Mouse (Mus musculus) kidney, adult 8-10 months (tissue): Measurements from ENCODE around the gene Gmnn.

ENCODE experiments used
- DNase-seq, 2 experiments: peaks; one replicate each; pipeline ENCODE4 v3.0.0; 2022

Gmnn gene

DNA sequence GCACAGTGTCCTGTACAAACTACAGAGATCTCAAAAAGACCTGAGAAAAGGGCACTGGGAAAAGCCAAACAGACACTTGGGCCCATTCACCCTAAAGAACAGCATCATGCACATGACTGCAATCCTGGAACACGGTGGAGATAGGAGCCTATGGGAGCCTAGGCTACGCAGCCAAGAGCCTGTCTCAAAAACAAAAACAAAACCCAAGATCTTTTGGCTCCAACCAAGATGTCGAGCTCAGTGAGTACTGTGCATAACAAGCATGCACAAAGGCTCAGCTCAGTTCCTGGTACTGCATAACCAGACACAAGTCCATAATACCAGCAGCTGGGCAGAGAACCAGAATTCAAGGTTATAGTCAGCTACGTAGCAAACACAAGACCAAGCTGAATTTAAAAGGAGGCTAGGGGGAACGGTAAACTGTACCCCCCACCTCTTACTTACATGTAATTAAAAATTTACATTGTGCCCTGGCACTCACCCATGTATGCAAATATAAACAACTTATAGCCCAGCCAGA is 1.3 kb downstream of the Gmnn start:
- peak in 1 of 2 experiments; percentile 19 for DNase-seq

DNA sequence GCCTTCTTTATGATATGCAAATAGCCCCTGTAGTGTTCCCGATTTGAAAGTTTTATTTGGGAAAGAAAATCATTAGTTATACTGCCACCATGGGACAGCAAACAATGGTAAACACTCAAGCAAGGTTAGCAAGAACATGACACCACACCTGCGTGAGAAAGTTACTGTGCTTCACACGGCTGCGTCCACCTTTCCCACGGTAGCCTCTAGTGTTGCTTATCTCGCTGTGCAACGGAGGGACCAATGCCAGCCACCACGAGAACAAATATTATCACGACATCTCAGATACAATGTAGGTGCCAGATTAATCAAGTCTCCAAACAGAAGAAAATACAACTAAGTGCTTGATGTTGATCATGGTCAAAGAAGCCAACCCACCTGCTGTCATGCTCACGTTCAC is 2.3 kb downstream of the Gmnn start:
- DNase-seq, result no peak

DNA sequence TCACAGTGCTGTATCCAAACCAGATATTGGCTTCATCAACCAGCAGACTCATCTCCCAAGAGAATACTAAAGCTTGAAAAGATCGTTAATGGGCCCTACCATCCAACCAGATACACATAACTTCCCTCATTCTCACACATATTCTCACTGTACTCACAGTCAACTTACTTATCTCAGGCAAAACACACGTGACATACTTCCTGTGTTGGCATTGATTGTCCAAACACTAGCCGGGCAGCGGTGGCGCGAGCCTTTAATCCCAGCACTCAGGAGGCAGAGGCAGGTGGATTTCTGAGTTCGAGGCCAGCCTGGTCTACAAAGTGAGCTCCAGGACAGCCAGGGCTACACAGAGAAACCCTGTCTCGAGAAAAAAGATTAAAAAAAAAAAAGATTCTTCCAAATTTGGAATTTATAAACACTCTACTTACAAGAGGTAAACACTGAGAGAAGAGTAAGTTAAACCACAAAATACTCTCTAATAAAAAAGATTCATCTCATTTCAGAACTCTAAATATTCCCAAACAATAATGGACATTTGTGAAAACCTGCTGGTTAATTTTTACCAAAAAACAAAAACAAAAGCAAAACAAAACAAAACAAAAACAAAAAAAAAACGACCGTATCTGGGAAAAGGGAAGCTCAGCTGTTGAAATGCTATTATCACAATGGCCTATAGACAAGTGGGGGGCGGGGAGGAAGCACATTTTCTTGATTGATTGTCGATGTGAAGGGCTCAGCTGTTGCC is 3.7 kb downstream of the Gmnn start:
- DNase-seq, result no peak

DNA sequence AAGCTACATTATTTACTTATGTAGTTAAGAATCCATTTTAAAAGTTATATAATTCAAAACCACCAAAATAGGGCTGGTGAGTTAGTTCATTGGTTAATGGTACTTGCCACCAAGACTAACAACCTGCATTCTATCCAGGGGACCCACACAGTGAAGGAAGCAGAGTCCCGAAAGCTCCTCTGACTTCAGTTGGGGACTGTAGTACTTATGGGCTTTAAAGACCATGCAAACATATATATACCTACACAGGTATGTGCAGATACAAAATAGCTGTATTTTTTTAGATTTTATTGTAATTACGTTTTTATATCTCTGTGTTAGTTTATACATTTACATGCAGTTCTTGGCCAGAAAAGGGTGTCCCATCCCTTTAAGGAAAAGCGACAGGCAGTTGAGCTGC is 5.0 kb downstream of the Gmnn start:
- no peak for DNase-seq

DNA sequence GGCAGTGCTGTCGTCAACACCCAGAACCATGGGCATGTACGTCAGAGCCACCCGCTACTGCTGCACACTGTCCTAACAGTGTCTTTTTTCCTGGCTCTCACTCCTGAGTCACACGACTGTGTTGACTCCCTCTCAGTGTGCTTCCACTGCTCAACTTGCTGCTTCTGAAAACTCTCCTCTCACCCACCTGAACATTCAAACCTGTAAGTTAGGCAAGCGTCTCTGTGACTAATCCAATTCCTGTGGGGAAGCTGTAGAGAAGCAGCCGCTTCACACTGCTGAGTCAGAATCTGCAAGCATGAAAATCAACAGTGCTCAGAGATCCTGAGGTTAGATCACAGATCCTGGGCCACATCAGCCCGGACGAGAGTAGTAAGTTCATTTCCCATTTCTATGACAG is 10.3 kb downstream of the Gmnn start:
- DNase-seq, result no peak

DNA sequence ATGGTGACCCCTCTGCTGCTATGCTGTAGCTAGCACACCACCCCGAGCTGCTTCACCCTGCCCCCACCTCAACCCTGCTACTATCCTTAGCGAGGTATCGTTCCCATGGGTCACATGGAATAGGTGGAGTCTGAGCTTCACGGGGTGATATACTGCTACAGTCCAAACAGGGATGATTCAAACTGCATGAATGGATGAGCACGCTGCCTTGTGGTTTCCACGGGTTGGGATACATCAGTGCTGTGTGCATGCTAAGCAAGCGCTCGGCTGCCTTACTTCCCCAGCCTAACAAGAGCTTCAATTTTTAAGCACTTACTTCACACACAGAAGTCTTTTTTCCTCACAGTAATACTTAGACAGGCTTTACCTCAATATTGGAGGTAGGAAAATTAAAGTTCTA is 10.9 kb downstream of the Gmnn start:
- no peak for DNase-seq

DNA sequence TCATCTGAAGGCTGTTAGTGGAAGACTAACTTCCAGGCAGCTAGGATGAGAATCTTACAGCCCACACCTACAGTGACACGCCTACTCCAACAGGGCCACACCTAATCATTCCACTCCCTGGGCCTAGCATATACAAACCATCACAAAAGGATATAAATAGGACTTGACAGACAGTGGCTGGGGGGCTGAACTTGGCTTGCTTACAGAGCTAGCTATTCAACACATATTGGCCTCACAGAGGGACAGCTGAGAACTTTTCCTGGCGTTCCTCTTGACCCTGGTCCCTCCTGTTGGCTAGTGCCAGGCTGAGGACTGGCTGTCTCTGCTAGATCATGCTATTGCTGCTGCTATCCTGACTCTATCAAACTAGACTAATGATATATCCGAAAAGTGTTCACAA is 13.9 kb downstream of the Gmnn start:
- DNase-seq, result no peak

DNA sequence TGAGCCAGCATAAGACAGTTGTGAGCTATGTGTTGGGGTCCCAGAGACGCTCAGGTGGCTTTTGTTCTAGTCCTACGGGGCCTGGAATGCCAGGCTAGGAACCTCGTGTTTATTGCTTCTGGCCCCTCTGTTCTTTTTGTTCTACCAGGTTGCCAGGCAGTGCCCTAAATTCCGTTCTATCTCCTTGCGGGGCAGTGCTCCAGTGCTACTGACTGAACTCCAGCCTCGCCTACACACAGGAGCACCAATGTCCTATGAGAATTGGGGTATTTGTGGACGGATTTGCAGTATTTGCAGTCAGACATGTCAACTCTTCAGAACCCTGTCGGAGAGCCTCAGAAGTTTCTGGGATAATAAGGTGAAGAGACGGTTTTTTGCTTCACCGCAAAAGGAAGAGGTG is 20.7 kb downstream of the Gmnn start, which contains the start of gene Armh2:
Gene Armh2 (plus strand): TSS at position 205 of the 400 bp plus-strand sequence.
- no peak for DNase-seq

DNA sequence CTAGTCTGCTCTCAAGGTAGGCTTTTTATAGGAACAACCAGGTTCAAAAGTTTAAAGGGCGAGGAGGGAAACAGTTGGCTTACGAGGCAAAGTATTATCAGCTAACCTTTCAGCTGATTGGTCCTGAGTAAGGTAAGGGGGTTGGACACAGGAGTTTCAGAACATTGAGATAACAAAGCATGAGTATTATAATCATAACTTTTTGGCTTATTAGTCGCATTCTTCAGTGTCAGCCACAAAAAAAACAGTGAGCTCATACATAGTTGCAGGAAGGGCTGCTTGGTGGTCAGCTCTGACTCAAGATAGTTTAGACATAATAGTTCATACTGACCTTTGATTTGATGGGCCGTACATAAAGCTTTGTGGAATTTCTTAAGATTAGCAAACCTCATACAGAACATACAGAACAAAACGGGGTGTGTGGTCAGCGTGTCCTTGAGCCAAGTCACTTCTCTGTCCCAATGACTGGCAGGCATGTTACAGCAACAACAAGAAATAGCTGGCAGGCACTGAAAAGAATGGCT is 26.1 kb downstream of the Gmnn start:
- no peak for DNase-seq

DNA sequence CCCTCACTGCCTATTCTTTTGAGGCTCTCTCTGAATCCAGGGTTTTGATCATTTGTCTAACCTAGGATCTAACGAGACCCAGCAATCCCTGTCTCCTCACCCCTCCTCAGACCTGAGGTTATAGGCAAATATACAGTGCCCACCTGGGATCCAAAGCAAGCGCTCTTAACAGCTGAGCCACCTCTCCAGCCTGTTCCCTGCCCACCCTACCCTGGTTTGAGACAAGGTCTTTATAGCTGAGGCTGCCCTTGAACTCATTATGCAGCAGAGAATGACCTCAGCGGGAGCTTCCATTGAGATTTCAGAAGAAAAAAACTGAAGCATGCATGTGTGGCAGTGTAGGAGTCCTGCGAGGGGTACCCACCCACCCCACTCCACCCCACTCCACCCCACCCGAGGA is 27.2 kb downstream of the Gmnn start:
- no peak for DNase-seq

DNA sequence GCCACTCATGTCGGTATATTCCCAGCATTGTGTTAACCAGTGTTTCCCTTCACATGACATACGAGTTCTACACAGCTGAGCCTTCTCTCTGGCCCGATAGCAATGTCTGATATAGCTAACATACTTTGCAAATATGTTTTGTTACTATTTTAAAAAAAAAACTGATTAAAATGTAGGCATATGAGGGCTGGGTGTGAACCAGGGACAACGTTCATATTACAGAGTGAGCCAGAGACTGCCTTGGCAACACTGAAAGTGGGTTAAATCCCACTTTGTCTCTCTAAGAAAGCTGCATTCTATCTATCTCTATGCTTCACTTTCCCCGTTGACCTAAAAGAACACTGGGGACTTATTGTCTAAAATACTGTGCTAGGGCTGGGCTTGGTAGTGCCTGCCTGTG is 32.6 kb downstream of the Gmnn start:
- DNase-seq, result no peak

DNA sequence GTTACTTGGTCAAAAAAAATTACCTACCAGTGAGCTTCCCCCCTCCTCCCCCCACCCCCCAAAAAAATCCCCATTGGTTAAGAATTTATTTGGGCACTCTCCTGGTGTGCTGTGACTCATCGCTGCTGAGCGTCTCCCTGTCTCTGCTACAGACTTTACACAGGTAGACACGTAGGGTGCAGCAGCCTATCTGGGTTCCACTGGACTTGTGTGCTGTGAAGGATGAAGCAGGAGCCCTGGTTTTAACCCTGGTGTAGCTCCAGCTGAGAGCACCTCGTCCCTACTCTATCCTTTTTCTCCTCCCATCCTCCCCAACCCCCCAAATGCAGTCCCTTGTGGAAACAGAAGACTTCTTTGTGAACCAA is 37.3 kb downstream of the Gmnn start:
- DNase-seq, result no peak

DNA sequence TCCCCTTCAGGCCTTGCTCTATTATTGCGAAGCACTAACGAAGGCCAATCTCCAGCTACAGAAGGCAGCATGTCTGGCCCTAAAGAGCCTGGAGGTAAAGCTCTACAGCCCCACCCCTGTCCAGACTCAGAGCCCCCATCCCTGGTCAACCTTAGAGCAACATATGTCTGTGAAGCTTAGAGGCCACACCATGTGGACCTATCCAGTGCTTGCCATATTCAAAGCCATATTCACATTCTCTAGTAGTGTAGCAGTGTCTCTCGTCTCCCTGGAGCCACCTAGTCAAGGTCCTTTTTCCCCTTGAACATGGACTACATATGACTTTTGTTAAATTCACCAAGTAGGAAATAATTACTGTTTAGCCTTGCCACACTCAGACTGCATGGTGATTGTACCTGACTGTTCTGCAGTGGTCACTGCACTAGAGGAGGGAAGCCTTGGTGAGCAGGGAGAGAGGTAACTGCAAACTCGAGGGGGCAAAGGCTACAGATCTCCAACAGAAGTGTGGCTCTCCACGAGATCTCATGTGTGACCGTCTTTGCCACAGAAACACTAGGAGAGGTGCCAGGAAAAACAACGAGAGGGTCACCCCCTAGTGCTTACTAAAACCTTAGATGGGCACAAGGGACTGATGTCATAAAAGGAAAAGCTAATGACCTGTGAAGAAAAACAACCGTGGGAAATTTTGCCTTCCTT is 37.9 kb downstream of the Gmnn start:
- DNase-seq, result peak; percentile 17 to 26

DNA sequence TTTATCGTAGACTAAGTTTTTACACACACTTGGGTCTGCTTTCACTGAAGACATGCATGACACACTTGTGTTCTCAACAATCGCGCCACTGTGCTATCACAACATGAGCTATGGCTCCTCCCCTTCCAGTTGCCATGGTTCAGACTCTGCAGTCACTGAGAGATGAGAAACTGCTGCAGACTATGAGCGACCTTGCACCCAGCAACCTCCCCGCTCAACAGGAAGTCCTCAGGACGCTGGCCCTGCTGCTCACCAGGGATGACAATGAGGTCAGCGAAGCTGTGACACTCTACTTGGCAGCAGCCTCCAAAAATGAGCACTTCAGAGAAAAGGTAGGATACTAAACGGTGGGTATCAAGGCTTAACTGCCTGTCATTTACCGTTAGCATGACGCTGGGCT is 40.2 kb downstream of the Gmnn start:
- no peak for DNase-seq

DNA sequence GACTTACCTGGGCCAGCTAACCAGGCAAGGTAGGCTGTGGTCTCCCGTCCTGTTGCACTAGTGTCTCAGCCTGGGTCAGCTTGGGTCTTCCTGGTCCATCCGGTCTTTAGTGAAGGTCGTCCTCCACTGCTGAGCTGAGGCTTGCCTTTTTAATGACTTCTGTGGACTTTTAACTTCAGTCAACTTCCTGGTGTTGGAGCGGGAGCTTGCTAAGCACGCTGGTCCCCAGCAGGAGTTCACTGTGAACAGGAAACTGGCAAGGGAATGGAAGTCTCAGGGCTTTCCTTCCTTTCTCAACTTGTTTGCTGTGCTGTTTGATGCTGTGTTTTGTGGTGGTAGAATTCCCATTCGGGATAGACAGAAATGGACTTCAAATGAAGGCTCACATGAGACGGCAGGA is 44.0 kb downstream of the Gmnn start:
- DNase-seq, result no peak

DNA sequence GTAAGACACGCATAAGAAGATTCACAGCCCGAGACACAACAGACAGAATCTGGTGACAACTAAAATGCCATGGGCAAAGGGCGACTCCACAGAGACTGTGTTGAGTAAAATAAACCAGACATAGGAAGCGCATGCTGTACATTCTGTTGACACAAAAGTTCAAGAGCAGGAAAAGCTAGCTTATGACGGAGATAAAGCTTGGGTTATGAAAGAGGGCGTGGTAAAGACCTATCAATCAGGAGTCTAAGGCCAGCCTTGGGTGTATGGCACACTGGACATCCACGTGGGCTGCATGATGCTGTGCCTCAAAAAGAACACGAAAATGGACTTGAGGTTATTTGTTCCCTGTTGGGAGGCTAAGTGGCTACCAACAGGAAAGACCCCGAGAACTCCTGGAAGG is 45.3 kb downstream of the Gmnn start:
- no peak for DNase-seq

DNA sequence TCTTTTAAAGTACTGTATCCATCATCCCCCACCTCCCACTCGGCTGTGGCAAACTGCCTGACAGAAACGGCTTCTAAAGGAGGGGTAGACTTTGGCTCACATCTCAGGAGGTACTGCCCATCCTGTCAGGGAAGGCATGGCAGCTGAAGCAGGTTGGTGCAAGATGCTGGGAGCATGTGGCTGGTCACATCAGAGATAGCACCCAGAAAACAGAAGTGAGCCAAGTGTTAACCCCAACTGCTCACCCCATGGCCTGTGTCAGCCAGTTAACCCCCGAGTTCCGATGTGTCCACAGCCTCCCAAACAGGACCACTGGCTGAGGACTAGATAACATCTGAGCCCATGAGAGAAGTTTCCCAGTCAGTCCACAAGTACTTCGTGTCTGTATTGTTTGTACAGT is 46.1 kb downstream of the Gmnn start:
- DNase-seq, result no peak

DNA sequence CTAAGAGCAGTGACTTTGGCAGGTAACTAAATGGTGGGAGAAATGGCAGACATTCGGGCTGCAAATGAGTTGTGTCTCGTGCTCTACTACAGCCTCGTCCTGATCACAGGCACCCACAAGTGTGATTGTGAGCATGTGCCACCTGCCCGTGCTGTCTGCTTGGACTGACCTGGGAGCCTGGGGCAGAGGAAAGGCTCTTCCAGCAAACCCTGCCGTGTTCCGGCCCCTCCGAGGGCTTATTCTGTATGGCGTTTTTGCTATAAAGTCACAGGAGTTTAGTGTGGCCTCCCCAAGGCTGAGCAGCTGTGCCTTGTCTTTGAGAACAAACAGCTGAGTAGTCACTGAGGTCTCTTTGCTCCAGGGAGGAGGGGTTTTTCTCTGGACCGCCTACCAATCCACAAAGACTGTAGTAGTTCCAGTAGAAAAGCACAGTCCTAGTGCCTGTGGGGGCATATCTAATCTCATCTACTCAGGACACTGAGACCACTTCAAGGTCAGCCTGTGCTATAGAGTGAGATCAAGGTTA is 47.3 kb downstream of the Gmnn start:
- DNase-seq, result no peak

DNA sequence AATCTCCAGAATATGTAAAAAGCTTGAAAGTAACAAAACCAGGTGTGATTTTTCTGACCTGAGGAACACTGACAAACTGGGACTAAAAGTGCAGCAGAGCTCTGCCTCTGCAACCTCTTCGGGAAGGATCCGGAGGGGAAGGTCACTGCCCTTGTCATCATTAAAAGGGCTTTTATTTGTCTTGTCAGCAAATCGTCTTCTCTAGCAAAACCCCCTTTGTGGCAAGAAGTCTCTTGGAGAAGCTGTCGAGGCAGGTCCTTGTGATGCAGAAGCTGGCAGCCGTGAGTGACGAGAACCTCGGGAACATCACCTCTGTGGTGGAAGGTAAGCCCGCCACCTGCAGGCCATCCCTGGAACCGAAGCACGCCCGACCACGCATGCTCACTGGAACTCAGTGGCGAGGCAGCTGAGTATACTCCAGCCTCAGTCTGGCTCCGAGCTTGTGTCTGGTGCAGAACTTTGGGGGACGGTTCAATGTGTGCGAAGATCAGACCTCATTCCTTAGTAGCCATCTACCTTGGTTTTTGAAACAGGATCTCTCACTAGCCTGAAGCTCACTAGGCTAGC is 48.2 kb downstream of the Gmnn start:
- DNase-seq, result peak; percentile 80 to 93

DNA sequence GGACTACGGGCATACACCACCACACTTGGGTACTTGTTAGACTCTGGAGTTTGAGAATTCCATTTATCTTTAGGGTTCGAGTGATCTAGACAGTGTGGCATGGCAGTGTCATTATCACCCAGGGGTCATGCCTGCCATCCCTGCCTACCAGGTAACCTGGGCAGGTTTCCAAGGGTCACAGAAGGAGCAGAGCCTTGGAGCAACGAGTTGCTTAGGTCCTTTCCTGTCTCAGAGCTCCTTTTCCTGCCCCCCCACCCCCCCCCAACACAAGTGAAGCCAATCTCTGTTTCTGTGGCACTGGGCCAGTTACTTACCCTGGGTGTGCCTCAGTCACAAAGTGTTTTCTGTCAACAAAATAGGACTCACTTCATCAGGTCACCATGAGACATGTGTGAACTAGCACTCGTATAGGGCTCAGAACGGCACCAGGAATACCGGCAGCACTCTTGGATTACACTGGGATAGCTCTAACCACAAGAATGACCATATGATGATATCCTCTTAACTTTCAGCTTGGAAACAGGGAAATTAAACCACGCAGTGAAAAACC is 49.1 kb downstream of the Gmnn start:
- DNase-seq, result peak; percentile 7 to 9

DNA sequence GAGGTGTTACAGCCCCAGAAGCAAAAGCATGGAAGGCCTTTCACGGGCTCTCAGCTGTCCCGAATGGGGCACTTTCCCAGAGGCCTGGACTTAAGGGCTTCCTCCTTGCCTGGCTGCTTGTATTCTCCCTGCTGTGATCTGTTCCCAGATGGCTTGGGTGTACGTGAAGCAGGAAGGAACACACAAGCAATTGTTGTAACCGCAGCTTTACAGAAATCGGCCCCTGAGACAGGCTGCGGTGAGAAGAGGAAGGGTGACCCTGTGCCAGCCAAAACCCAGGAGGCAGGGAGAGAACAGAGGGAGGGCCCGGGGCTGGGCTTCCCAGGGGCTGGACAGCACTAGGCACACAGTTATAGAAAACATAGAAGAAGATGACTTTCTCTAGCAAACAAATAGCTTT is 50.8 kb downstream of the Gmnn start:
- no peak for DNase-seq

DNA sequence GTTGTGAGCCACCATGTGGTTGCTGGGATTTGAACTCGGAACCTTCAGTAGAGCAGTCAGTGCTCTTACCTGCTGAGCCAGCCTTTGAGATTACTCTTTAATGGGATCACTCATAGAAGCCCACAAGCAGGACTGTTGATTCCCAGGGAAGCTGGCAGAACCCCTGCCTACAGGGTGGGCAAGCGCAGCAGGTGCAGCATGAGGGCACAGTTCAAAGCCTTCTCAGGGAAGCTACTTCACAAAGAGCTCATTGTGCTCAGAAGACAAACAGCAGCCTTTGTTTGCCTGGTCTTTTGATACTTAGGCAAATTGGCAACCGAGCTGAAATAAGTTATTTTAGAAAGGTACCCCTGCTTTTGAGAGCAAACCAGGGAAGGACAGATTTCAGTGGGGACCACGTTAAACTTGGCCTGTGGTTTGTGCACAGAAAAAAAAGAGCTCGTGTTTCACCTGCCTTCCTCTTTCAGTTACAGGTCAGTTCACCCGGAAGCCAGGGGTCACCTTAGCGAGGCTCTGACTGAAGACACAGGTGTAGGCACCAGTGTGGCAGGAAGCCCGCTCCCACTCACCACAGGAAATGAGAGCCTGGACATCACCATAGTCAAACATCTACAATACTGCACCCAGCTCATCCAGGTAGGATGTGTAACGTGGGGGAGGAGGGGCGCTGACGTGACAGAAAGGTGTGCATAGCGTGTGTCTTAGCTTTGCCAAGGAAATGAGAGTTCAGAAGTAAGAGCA is 51.9 kb downstream of the Gmnn start:
- DNase-seq, result no peak

DNA sequence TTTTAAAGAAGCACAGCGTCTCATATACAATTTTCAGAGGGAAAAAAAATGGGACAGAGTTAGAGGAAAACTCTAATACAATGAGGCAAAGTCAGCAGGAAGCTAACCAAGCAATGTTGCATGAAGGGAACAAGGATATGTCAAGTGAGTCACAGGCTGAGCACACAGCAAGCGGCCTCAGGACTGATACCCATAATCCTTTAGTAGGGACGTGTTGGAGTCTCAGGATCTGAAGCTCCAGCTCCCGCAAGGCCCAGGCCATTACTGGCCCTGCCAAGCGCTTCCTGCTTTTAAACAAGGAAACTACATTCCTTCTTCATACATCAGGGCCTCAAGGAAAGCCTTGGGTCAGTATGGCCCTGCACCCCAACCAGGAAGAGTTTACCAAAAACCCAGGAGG is 59.6 kb downstream of the Gmnn start:
- DNase-seq, result no peak
